Mouse (Mus musculus): Measurements from ENCODE around the gene Gm44.
"Not testable (repeated sequence)": the region's sequence is repeated elsewhere in the genome, so short reads cannot be mapped to it uniquely, and the experiment has no call there.

Gene Gm44

GRCm38 (mm10) chrX:90891842-90892241 lies at the start of gene Gm44:
TSS of gene Gm44 (plus strand) at chrX:90892142.
- no peak for DNase-seq

GRCm38 (mm10) chrX:90927989-90928388 lies 36.0 kb downstream of the Gm44 start:
- DNase-seq = peak; percentile 9 to 10

GRCm38 (mm10) chrX:90938211-90938610 lies 46.3 kb downstream of the Gm44 start:
- DNase-seq = not testable (repeated sequence)
